Mouse (Mus musculus) CH12.LX (cell line): ENCODE data around the gene Cyp24a1. TPM values are rescaled to one million over a fixed set of nuclear protein-coding genes. Genes with fewer than 3 reads are reported as not detected.

Experiments used
- DNase-seq: peaks from one replicate; pipeline ENCODE4 v3.0.0-alpha.2; 2013; ENCODE audit errors: extremely low read depth
- H3K27ac ChIP-seq: 2 replicates; pipeline ENCODE4 v1.5.1; 2012; ENCODE audit warnings: low read depth, mild to moderate bottlenecking, control low read depth, moderate library complexity; ENCODE audit not compliant: insufficient read depth
- H3K27me3 ChIP-seq: replicated peaks from 2 replicates; pipeline ENCODE3; 2012; ENCODE audit warnings: inconsistent platforms
- H3K36me3 ChIP-seq, 2 experiments: replicated peaks in 1 of 2; 2 replicates each; pipeline versions ENCODE3 to v1.6.1; 2012; ENCODE audit warnings: inconsistent platforms in 1 of 2, low read length in 1 of 2, mild to moderate bottlenecking in 1 of 2, mixed read lengths in 1 of 2, moderate library complexity in 1 of 2; ENCODE audit not compliant: control insufficient read depth in 1 of 2, insufficient read depth in 1 of 2
- H3K4me1 ChIP-seq, 2 experiments: 2 replicates each; pipeline ENCODE4 v1.6.1; 2012; ENCODE audit warnings: inconsistent platforms in 1 of 2, moderate library complexity in 1 of 2; ENCODE audit not compliant: insufficient read depth in 2 of 2, control insufficient read depth in 1 of 2
- H3K4me2 ChIP-seq: 2 replicates; pipeline ENCODE4 v1.6.1; 2012; ENCODE audit warnings: low read depth, mild to moderate bottlenecking, control low read depth; ENCODE audit not compliant: poor library complexity, insufficient read depth, severe bottlenecking
- H3K4me3 ChIP-seq, 3 experiments: fragments of 150-350 bp in 1 of 3; sonication (generic) in 1 of 3; replicated peaks in 1 of 3; 2 replicates each; pipeline versions ENCODE3 to v1.5.1; 2011 to 2012; ENCODE audit warnings: low read depth in 2 of 3, low read length in 2 of 3, mild to moderate bottlenecking in 2 of 3, moderate library complexity in 2 of 3, control low read depth in 1 of 3, improper control_type of control experiment in 1 of 3, inconsistent platforms in 1 of 3, mixed read lengths in 1 of 3; ENCODE audit not compliant: poor library complexity in 1 of 3
- H3K79me2 ChIP-seq: replicated peaks from 2 replicates; pipeline ENCODE4 v1.6.1; 2012; ENCODE audit warnings: mild to moderate bottlenecking, moderate library complexity; ENCODE audit not compliant: control insufficient read depth, poor library complexity, insufficient read depth, severe bottlenecking; ENCODE audit errors: extremely low read depth
- H3K9ac ChIP-seq: 2 replicates; pipeline ENCODE4 v1.6.1; 2012; ENCODE audit warnings: low read depth, mild to moderate bottlenecking, control low read depth, moderate library complexity; ENCODE audit not compliant: insufficient read depth
- H3K9me3 ChIP-seq: replicated peaks from 2 replicates; pipeline ENCODE3; 2012; ENCODE audit warnings: low read length, inconsistent platforms, mixed read lengths
- CTCF ChIP-seq, 2 experiments: IDR thresholded peaks in 1 of 2; conservative IDR thresholded peaks in 1 of 2; 2 replicates each; pipeline ENCODE4 v1.5.1; 2011 to 2012; ENCODE audit warnings: low read depth in 2 of 2, low read length in 2 of 2, improper control_type of control experiment in 1 of 2, inconsistent platforms in 1 of 2, mild to moderate bottlenecking in 1 of 2, moderate library complexity in 1 of 2
- ELF1 ChIP-seq: IDR thresholded peaks from 2 replicates; pipeline ENCODE4 v1.6.1; 2014; ENCODE audit warnings: low read depth, mild to moderate bottlenecking, inconsistent platforms, low read length, improper control_type of control experiment
- EP300 ChIP-seq: IDR thresholded peaks from 2 replicates; pipeline ENCODE4 v1.6.1; 2011; ENCODE audit warnings: low read length, improper control_type of control experiment
- IRF4 ChIP-seq: IDR thresholded peaks from 2 replicates; pipeline ENCODE4 v1.6.1; 2014; ENCODE audit warnings: low read depth, mild to moderate bottlenecking, inconsistent platforms, low read length, improper control_type of control experiment
- JUND ChIP-seq: conservative IDR thresholded peaks from 2 replicates; pipeline ENCODE4 v1.6.1; 2011; ENCODE audit warnings: low read depth, low read length, improper control_type of control experiment
- MAFK ChIP-seq: IDR thresholded peaks from 2 replicates; pipeline ENCODE4 v1.6.1; 2011; ENCODE audit warnings: low read length, improper control_type of control experiment; ENCODE audit not compliant: insufficient replicate concordance
- MAZ ChIP-seq: IDR thresholded peaks from 2 replicates; pipeline ENCODE4 v1.6.1; 2012; ENCODE audit warnings: low read depth, mild to moderate bottlenecking, inconsistent platforms, low read length, improper control_type of control experiment, moderate library complexity
- MEF2A ChIP-seq: IDR thresholded peaks from 2 replicates; pipeline ENCODE4 v1.6.1; 2014; ENCODE audit warnings: low read depth, mild to moderate bottlenecking, inconsistent platforms, low read length, improper control_type of control experiment, borderline replicate concordance
- MYC ChIP-seq: IDR thresholded peaks from 2 replicates; pipeline ENCODE4 v1.6.1; 2011; ENCODE audit warnings: low read depth, mild to moderate bottlenecking, improper control_type of control experiment, low read length
- RAD21 ChIP-seq: IDR thresholded peaks from 2 replicates; pipeline ENCODE4 v1.6.1; 2011; ENCODE audit warnings: low read depth, mild to moderate bottlenecking, low read length, improper control_type of control experiment, moderate library complexity
- SIN3A ChIP-seq: IDR thresholded peaks from 2 replicates; pipeline ENCODE4 v1.6.1; 2012; ENCODE audit warnings: low read length, improper control_type of control experiment, inconsistent platforms
- TBP ChIP-seq: conservative IDR thresholded peaks from 2 replicates; pipeline ENCODE4 v1.6.1; 2011; ENCODE audit warnings: low read depth, low read length, improper control_type of control experiment
- UBTF ChIP-seq: IDR thresholded peaks from 2 replicates; pipeline ENCODE4 v1.6.1; 2012; ENCODE audit warnings: low read depth, mild to moderate bottlenecking, inconsistent platforms, low read length, improper control_type of control experiment, moderate library complexity
- USF1 ChIP-seq: IDR thresholded peaks from 2 replicates; pipeline ENCODE4 v1.6.1; 2014; ENCODE audit warnings: low read depth, mild to moderate bottlenecking, inconsistent platforms, low read length, improper control_type of control experiment
- ZKSCAN1 ChIP-seq: IDR thresholded peaks from 2 replicates; pipeline ENCODE4 v1.6.1; 2012; ENCODE audit warnings: low read depth, inconsistent platforms, low read length, improper control_type of control experiment, borderline replicate concordance
- ZNF384 ChIP-seq: IDR thresholded peaks from 2 replicates; pipeline ENCODE4 v1.6.1; 2012; ENCODE audit warnings: low read depth, low read length, improper control_type of control experiment, inconsistent platforms
- dilution Hi-C: fragments of 300-500 bp; cut with MboI; formaldehyde crosslinking; loops from 2 replicates; pipeline ENCODE4 v1.14.3; 2020; ENCODE audit warnings: low sequenced_read_pairs; ENCODE audit not compliant: extremely low pct_unique_long_range_greater_than_20kb, extremely low pct_ligation_motif_present
- in situ Hi-C: fragments of 300-500 bp; cut with MboI; formaldehyde crosslinking; loops from 3 replicates; pipeline ENCODE4 v1.14.3; 2019; ENCODE audit warnings: low sequenced_read_pairs, low pct_ligation_motif_present, low pct_unique_long_range_greater_than_20kb, mixed read lengths
- polyA plus RNA-seq: library from polyadenylated mRNA; unstranded; fragments of >175 nt; gene quantifications from 2 replicates; pipeline ENCODE4 v1.2.1, GENCODE M21; 2012; ENCODE audit warnings: low read depth; ENCODE audit not compliant: insufficient read length
- total RNA-seq, 2 experiments: library from RNA; depleted of rRNA; stranded (reverse); fragments of 300-350 nt in 1 of 2; fragments of >200 nt in 1 of 2; gene quantifications; 2 replicates each; pipeline ENCODE4 v1.2.3; 2012 to 2014

The Cyp24a1 gene
- total and polyA plus RNA-seq, 3 experiments, result not detected

GRCm38 (mm10) chr2:170469616-170470308, 27.2 kb downstream of the Cyp24a1 start:
- in situ Hi-C loops, result no loop called here
- TF ChIP-seq USF1, result no peak
- TF ChIP-seq IRF4, result no peak
- TF ChIP-seq SIN3A, result no peak
- no peak for TF ChIP-seq EP300
- TF ChIP-seq MAFK, result no peak
- TF ChIP-seq MYC, result no peak
- no peak for TF ChIP-seq MAZ
- no peak for TF ChIP-seq ZKSCAN1
- TF ChIP-seq ELF1, result no peak
- no peak for TF ChIP-seq ZNF384
- TF ChIP-seq UBTF, result no peak
- TF ChIP-seq CTCF (conservative IDR thresholded peaks at IDR 0.05 in 1 of 2, IDR thresholded peaks at IDR 0.05 in 1 of 2; ENCODE audit: low read depth in 2 of 2, low read length in 2 of 2), result no peak
- TF ChIP-seq JUND, result no peak
- no peak for TF ChIP-seq TBP
- no peak for TF ChIP-seq RAD21
- TF ChIP-seq MEF2A, result no peak
- TF ChIP-seq, all 38 proteins: peak for 0
- Histone ChIP-seq H3K4me3 (no peak overlapping the region), H3K9ac (no peak overlapping the region), H3K27me3 (peaks cover 55% of the 10 kb centered on the region), H3K9me3 (peaks cover 4% of the 10 kb centered on the region), H3K79me2 (no peaks in the 10 kb centered on the region), H3K4me1 (no peaks in the 10 kb centered on the region; a peak in 1 of 4 replicates), H3K4me2 (no peak overlapping the region), H3K36me3 (no peaks in the 10 kb centered on the region), H3K27ac (no peak overlapping the region)
- dilution Hi-C loops, result no loop called here
- no peak for DNase-seq

- Histone ChIP-seq H3K9me3 (no peaks in the 10 kb centered on the region), H3K27me3 (peaks cover 54% of the 10 kb centered on the region), H3K27ac (no peak overlapping the region), H3K36me3 (no peaks in the 10 kb centered on the region), H3K4me1 (no peaks in the 10 kb centered on the region; a peak in 1 of 4 replicates), H3K9ac (no peak overlapping the region), H3K4me2 (no peak overlapping the region), H3K79me2 (no peaks in the 10 kb centered on the region), H3K4me3 (no peak overlapping the region)
- peak; percentile 20 for DNase-seq
- TF ChIP-seq CTCF (conservative IDR thresholded peaks at IDR 0.05 in 1 of 2, IDR thresholded peaks at IDR 0.05 in 1 of 2; ENCODE audit: low read depth in 2 of 2, low read length in 2 of 2) (peak; percentile 21 to 41; a peak in 2 of 4 replicates), ZNF384 (no peak)
- dilution Hi-C loops, result no loop called here
- in situ Hi-C loops, result no loop called here
Observed at GRCm38 (mm10) chr2:170468009-170468408, 28.9 kb downstream of the Cyp24a1 start.
